Mouse (Mus musculus) brain, embryonic 14.5 days (tissue): ENCODE measurements around the gene Bach2.

Experiments
- CTCF ChIP-seq: fragments of 200-500 bp; IDR thresholded peaks from 2 replicates; pipeline ENCODE4 v1.5.1; 2012; ENCODE audit warnings: inconsistent platforms, mild to moderate bottlenecking, moderate library complexity, borderline replicate concordance; ENCODE audit not compliant: insufficient read depth, insufficient read length; ENCODE audit errors: extremely low read depth
- POLR2A ChIP-seq: fragments of 200-500 bp; IDR thresholded peaks from 2 replicates; pipeline ENCODE4 v1.6.1; 2012; ENCODE audit warnings: mild to moderate bottlenecking, inconsistent platforms, borderline replicate concordance; ENCODE audit not compliant: poor library complexity, insufficient read depth, insufficient read length, severe bottlenecking; ENCODE audit errors: extremely low read depth

- no peak for TF ChIP-seq POLR2A
- TF ChIP-seq CTCF: no peak
Measured at GRCm38 (mm10) chr4:32352442-32352841, 113.8 kb downstream of the Bach2 start.
